Mouse (Mus musculus) induced T-regulatory cell, adult 2 months (primary cell): ENCODE data around the gene Orc6.

ENCODE experiments used
- DNase-seq: peaks from one replicate; pipeline ENCODE4 v3.0.0-alpha.2; 2012; ENCODE audit warnings: low read depth

Gene Orc6

GRCm38 (mm10) chr8:85299434-85300077 is at the start of gene Orc6, which contains the start of gene Vps35:
Gene Orc6, plus strand, starts transcription at chr8:85299632.
Gene Vps35, minus strand, starts transcription at chr8:85299802.
- DNase-seq: peak; percentile 99

DNA sequence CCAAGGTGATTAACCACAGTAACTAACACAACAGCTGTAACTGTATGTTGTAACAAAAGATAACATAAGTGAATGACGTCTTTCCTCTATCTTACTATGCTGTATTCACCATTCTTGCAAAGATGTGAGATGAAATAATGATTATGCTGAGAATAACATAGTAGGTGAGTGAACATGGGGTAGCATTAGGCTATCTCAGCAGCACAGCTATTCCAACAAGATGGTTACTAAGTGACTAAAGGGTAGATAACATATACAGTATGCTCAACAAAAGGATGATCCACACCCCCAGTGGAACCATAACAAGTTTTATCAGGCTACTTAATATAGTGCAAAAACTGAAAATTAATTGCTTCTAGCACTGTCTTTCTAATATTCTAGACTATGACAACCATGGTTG is 12.6 kb upstream of the Orc6 start:
- DNase-seq: no peak

DNA sequence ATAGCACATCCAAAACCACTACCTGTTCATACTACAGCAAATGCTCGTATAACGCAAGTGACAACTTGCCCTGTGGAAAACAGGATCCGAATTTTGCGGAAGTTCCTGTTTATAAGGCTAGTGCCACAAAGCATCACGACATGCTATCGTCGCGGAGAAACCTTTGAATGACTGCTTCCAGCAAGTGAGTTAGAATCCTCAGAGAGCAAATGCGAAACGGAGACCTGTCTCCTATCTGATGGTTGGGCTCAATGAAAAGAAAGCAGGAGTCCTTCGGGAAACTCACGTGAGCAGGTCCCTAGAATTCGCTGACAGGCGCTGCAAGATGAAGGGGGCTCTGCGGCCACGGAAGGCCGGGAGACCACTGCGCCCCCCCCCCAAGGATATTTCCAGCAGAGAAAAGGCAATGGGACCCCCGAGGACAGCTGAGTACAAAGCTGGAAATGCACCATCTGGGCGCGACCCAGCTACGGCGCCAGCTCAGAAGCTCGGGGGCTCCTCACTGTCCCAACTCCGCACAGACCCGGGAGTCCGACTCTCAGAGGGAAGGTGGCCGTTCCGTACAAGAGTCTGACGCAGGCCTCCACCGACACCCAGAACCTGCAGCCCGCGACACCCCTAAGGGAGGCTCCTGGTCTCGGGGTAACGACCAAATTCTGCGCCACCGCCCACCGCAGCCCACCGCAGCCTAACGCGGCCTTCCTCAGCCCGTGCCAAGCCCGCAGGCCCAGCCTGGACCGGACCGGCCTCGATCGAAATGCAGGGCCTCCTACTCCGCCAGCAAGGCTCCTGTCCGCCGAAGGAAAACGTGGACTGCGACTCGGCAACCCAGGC is 615 bp upstream of the Orc6 start:
- peak; percentile 49 for DNase-seq

DNA sequence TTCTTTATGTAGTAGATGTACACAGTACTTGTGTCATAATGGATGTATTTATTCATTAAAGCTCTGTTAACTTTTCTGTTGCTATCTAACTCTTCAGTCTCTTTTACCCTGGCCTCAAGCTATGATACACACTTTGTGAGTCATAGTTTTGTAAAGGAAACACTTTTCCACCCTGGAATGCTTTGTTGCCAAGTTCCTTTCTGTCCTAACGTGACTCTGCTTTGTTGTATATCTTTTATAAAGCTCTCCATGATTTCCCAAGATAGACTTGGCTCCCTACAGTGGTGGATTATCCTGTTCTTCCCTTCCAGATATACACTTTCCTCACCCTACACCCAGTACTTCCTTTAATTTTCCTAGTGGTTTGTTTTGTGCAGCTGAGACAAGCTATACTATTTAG is 2.5 kb downstream of the Orc6 start:
- DNase-seq: no peak

DNA sequence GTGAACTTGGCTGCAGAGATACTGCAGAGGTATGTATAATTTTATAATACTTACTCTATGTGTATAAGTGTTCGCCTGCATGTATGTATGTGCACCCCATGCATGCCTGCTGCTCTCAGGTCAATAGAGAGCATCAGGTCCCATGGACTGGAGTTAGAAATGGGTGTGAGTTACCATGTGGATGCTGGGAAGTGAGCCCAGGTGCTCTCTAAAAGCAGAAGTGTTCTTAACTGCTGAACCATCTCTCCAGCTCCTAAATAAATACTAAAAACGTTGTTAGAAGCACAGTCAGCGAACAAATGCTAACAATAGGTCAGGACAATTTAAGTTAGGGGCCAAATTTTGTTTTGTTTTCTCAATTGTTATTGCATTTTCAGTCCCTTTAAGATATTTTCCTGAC is 3.5 kb downstream of the Orc6 start:
- DNase-seq: no peak

GRCm38 (mm10) chr8:85303531-85303930 is 4.1 kb downstream of the Orc6 start:
- DNase-seq: no peak

DNA sequence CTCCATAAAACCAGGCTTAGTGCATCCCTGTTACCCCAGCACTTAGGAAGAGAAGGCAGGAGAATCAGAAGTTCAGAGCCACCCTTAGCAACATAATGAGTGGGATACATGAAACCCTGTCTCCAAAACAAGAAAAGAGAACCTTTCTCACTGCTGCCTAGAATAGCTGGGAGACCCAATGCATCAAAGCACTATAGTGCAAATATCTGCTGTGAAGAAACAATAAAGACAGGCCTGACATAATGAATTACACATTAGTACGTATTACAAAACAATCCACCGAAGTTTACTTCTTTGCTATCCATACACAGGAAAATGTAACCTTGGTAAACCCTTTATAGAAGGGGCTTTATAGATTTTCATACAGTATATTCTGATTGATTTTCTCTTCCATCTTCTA is 9.1 kb downstream of the Orc6 start:
- no peak for DNase-seq

GRCm38 (mm10) chr8:85311743-85312142 is 12.3 kb downstream of the Orc6 start:
- DNase-seq: peak; percentile 42

DNA sequence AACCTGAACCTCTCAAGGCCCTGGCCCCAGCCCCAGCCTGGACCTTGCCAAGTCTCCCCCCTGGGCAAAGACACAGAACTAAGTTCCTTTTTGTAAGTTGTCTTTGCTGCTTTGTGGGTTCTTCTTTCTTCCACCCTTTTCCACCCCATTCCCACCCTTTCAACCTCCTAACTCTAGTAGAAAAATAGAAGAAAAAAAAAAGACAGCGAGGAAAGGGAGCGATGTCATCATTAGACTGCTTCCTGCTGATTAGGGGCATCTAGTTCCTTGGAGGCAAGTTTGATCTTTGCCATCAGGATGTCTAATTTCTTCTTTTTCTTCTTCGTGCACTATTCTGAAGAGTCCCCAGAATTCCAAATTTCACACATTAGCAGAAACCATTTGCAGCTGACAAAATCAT is 13.6 kb downstream of the Orc6 start:
- DNase-seq: no peak

- no peak for DNase-seq
Measured at GRCm38 (mm10) chr8:85318534-85318933, 19.1 kb downstream of the Orc6 start.

DNA sequence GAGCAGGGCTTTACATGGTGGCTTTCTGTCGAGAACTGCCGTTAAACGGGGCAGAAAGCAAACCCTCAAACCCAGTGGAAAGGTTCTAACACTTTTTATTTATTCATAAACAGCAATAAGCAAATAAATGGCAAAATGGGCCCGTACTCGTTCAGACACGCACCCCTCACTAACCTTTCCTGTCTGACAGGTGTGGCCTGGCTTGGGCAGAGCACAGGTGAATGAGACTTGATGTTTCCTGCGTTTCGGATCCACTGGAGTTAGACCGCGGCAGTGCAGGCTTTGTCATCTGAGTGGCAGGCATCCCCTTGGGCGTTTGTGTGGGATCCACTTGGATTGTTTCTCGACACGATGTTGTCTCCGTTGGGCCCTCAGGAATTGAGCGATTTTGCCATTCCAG is 22.5 kb downstream of the Orc6 start:
- DNase-seq: no peak

GRCm38 (mm10) chr8:85323084-85323483 is 23.7 kb downstream of the Orc6 start:
- no peak for DNase-seq

DNA sequence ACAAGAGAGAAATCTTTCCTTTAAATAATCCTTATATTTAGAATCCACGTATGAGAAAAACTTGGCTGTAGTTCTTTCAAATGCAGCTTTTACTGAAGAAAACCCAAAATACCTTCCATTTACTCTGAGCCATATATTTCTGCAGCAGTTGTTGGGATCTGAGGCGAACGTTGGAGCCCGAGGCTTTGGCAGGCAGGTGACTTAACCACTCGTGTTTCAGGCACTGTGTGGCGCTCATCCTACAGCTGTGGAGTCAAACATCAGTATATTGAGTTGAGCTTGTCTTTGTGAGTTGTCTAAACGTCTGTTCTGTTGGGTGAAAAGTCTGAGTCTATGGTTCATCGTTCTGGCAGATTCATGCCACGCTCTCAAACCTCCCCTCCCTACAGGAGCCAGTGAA is 27.6 kb downstream of the Orc6 start:
- no peak for DNase-seq

GRCm38 (mm10) chr8:85329506-85329905 is 30.1 kb downstream of the Orc6 start:
- no peak for DNase-seq

DNA sequence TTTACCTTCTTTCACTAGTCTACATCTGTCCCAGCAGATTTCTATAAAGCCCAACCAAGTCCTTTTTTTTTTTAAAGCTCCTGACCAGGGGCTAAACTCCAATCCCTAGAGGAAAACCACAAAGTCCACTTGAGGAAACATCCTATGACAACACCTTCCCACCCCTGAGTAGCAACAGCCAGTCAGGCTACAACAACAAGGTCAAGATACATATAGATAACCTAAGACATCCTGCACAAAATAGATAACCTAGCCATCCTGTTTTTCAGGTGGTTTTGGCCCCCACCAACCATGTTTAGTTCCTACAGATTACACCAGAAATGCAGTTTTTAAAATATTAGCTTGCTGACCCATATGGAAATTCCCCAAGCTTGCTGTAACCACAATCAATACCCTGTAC is 35.7 kb downstream of the Orc6 start:
- DNase-seq: no peak

DNA sequence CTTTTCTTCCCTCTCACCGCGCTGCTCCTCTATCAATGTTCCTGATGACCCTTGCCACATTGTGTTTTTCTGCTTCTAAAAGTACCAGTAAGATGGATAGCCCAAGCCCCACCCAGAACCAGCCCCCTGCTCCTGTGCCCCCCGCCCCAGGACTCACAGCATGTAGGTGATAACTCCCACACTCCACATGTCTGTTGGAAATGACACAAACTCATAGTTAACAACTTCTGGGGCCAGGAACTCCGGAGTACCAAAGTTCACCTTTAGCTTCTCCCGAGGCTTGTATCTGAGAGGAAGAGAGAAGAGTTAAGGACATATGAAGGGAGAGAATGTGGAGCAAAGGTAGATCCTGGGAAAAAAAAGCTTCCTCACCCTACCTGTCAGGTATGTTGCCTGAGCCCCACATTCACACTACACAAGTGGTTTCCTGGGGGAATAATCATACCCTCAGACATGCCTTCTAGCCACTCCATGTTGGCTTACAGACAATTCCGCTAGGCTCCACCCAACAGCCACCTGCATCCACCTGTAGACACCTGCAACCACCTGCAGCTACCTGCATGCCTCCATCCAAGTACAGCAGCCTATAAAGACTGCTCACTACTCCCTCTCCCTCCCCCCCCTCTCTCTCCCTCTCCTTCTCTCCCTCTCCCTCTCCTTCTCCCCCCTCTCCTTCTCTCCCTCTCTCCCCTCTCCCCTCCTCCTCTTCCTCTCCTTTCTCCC is 36.9 kb downstream of the Orc6 start:
- no peak for DNase-seq

- DNase-seq: no peak
Measured at GRCm38 (mm10) chr8:85337681-85338080, 38.2 kb downstream of the Orc6 start.

DNA sequence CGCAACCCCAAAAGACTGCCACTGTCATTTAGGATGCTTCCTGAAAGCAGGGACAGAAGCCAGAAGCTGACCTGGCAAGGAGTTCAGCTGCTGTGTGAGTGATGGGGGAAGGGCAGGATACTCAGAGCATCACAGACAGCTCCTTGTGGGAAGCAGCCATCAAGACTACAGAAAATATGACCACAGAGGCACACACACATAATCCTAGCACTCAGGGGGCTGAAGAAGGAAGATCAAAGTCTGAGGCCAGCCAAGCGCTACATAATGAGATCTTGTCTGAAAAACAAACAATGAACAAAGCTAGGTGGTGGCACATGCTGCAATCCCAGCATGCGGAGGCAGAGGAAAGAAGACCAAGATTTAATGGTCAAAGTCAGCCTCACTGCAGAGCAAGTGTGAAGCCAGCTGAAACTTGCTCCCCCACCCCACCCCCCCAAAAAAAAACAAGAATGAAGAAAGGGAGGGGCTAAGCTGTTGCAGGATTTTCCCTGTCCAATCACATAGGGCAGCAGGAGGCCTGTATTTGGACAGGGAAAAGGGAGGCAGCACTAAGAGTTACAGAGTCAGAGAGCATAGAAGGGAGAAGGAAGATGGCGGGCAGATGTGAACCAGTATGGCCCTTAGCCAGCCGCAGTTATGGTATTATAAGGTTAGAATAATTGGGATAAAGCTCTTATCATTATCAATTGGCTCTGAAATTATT is 40.6 kb downstream of the Orc6 start:
- no peak for DNase-seq

DNA sequence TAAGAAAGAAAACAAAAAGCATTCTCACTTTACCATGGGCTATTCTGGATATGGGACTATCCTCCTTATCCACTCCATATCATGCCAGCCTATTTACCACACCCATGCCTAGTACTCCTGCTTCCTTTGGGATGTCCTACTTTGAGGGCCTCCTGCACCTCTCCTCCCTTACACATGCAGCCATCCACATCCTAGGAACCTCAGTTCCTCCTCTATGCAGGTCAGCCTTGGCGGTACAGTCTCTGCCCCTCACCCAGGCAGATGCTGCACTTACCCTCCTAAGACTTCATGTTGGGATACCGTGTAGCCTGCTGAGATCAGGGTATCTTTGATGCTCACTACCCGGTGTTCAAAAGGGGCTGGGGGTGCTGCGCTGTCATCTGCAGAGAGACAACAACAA is 53.9 kb downstream of the Orc6 start:
- DNase-seq: no peak
